Mouse (Mus musculus) bone marrow macrophage, adult 2 months (primary cell): ENCODE measurements around the gene Cnih3.

Source experiments
- CTCF ChIP-seq: IDR thresholded peaks from 2 replicates; pipeline ENCODE4 v1.5.1; 2012; ENCODE audit warnings: low read depth, mild to moderate bottlenecking, low read length, moderate library complexity
- POLR2A ChIP-seq: IDR thresholded peaks from 2 replicates; pipeline ENCODE4 v1.6.1; 2012; ENCODE audit warnings: mild to moderate bottlenecking, low read depth, low read length, borderline replicate concordance

DNA sequence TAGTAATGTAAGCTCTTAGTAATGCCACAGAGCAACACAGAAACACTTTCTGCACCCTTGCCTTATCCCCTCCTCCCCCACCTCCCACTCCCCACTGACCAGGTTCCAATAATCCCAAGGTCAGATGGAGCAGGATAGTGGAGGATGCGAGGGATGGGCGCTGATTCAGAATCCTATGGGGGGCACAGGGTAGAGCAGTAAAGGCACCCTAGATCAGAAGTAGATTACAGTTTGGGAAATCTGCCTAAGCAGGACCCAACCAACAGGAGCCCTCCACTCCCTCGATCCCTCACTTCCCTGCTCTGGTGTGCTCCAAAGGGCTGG, 423 bp upstream of the Cnih3 start:
- TF ChIP-seq CTCF = no peak
- no peak for TF ChIP-seq POLR2A
